Mouse (Mus musculus) liver, adult 2 months (tissue): ENCODE data around the gene Tmod1.
A peak's percentile ranks its signal among the peaks of the same experiment; 100 is the strongest.

Source experiments
- CTCF ChIP-seq: fragments of 200-500 bp; IDR thresholded peaks from 2 replicates; pipeline ENCODE4 v1.5.1; 2011; ENCODE audit warnings: low read depth, low read length, control low read depth
- POLR2A ChIP-seq: fragments of 200-500 bp; IDR thresholded peaks from 2 replicates; pipeline ENCODE4 v1.6.1; 2011; ENCODE audit warnings: low read length, control low read depth; ENCODE audit not compliant: insufficient read depth; ENCODE audit errors: extremely low read depth

DNA sequence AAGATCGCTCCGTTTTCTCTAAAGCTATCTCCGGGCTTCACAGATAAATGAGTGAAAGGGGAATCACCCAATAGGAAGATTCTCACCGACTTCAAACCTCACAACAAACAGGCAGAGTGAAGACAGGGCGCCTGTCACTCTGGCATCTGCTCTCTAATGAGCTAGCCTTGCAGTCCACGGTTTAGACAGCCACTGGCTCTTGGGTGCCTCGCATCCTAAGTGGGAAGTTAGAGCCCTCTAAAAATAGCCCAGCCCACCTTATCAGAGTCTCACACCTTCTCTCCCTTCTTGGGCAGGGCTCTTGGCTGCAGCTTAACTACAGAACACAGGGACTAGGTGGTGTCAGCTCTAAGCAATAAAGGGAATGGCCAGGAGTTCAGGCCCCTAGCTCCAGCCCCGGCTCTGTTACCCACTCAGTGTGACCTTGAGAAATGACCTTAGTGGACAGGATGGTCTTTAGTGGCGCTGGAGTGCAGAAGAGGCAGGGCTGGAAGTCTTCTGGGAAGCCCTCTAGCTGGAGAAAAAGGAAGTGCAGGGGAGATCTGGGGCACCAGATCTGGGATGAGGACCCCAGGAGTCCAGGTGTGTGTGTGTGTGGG is 2.0 kb downstream of the Tmod1 start:
- TF ChIP-seq POLR2A (no peak), CTCF (peak; percentile 56; the same call in 1 of the 2 replicates)
